Mouse (Mus musculus): ENCODE measurements around the gene Vmn2r52.
"Not testable (repeated sequence)": the region's sequence is repeated elsewhere in the genome, so short reads cannot be mapped to it uniquely, and the experiment has no call there.

Gene Vmn2r52

DNA sequence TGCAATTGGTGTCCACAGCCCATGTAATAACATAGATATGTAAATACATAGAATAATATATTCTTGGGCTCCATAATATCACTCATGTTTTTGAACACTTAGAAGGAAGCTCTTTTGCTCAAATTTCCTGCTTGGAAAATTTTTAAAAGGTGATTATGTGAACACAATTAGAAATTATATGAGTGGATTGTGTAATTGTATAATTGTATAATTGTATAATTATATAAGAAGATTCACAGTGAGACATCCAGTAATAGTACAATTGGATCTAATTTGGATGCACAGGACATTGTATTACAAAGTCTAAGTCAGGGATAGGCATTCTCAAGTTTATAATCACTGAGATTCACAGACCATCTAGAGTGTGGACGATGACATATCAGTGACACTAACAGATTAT lies at the start of gene Vmn2r52:
Gene Vmn2r52 (minus strand): TSS at position 101 of the 400 bp plus-strand sequence.
- in situ Hi-C loops (cut with MboI, MseI) = no loop called here

DNA sequence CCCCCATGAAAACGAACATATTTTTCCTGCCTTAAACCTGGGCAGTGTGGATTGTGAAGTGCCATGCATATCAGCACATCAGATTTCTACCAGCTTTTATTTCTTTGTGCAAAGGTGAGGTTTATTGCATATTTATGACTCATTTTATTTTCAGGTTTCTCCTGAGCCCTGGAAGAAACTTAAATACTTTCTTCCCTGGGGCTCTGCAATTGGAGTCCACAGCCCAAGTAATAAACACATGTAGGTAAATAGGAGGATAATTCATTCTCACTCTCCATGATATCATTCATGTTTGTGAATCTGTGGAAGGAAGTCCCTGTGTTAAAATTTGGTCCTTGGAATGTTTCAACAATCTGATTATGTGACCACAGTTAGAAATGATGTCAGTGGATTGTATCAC lies 70.7 kb downstream of the Vmn2r52 start, which contains the start of gene Vmn2r51:
Gene Vmn2r51 (minus strand): TSS at position 101 of the 400 bp plus-strand sequence.
- in situ Hi-C loops (cut with MboI, MseI) = not testable (repeated sequence)
